In the genomic region with DNA sequence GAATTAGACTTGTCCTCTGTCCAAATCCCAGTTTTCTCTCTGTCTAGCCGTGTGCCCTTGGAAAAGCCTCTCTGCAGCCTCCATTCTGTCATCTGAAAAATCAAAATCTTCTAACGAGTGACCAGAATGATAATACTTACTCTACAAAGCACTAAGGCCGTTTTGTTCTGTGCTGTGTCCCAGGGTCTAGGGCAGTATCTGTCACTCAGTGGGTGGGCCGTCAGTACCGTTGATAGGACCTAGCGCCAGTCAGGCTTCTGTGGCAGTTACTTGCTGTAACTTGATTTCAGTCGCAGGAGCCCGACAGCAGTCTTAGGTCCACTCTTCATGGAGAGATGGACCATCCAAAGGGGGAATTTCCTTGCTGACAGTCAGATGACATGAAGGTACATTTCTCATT, we compare ENCODE assay signal across 12 mouse cellular contexts. TPM values are rescaled to one million over a fixed set of nuclear protein-coding genes. Genes with fewer than 3 reads are reported as not detected.
A peak's percentile ranks its signal among the peaks of the same experiment; 100 is the strongest.
DNase-seq lines count a peak whose midpoint lies in the region; ATAC-seq and TF ChIP-seq lines count a peak whose summit lies in the region.
"Had no signal": no experiment of that assay in that cellular context is flagged by ENCODE, and none has a peak within 500 bp of the region (broad histone marks: within the 10 kb centered on the region; RNA-seq: fewer than 3 reads in every experiment).

No protein-coding gene starts in this region.

- no peak for TF ChIP-seq CTCF in left cerebral cortex, adult 2 months (IDR thresholded peaks at IDR 0.05)
- TF ChIP-seq CTCF in olfactory bulb, adult 2 months (IDR thresholded peaks at IDR 0.05; ENCODE audit: insufficient read depth, low read depth, low read length) = no peak

- no peak for ATAC-seq in forebrain, embryonic 14.5 days
- ATAC-seq in midbrain, embryonic 11.5 days (ENCODE audit: low FRiP score) = no peak

- DNase-seq in left cerebral cortex, adult 2 months (ENCODE audit: extremely low spot score in 1 of 2, low spot score in 2 of 2) = no peak
- DNase-seq in left cerebral cortex, postnatal 14 days (ENCODE audit: low spot score in 2 of 2) = no peak
- peak; percentile 37 for DNase-seq in forebrain, embryonic 14.5 days (ENCODE audit: low spot score)
- DNase-seq in midbrain, embryonic 11.5 days (ENCODE audit: low spot score, missing footprints) = peak; percentile 90
- DNase-seq in frontal cortex, postnatal 25 days (ENCODE audit: low spot score in 2 of 2) = no peak
- DNase-seq in ovary, postnatal 14 days (ENCODE audit: low spot score) = no peak
- no peak for DNase-seq in urinary bladder, postnatal 10 days (ENCODE audit: low spot score)
- DNase-seq: heart, adult 11 months; thymus, postnatal 36 days had no signal

- peak overlapping the region; percentile 96 for H3K27ac ChIP-seq in left cerebral cortex, adult 2 months
- H3K27ac ChIP-seq in forebrain, embryonic 14.5 days (ENCODE audit: low read depth, low read length) = peak overlapping the region; percentile 95
- H3K27ac ChIP-seq in midbrain, embryonic 11.5 days (ENCODE audit: low read depth, low read length) = peak overlapping the region; percentile 75
- H3K27ac ChIP-seq in olfactory bulb, adult 2 months (ENCODE audit: insufficient read depth, low read depth, low read length) = peak overlapping the region; percentile 98
- H3K27ac ChIP-seq: liver, embryonic 12.5 days had no signal

- H3K4me2 ChIP-seq in forebrain, embryonic 14.5 days (ENCODE audit: low read length) = peak overlapping the region; percentile 37
- H3K4me2 ChIP-seq in midbrain, embryonic 11.5 days = peak overlapping the region; percentile 3; the same call in 1 of the 2 replicates

- H3K4me3 ChIP-seq in left cerebral cortex, adult 2 months = no peak overlapping the region; the same call in 1 of the 2 replicates
- H3K4me3 ChIP-seq in forebrain, embryonic 14.5 days (ENCODE audit: low read depth, low read length) = no peak overlapping the region
- no peak overlapping the region for H3K4me3 ChIP-seq in midbrain, embryonic 11.5 days (ENCODE audit: low read depth, low read length)
- no peak overlapping the region for H3K4me3 ChIP-seq in olfactory bulb, adult 2 months (ENCODE audit: insufficient read depth, low read depth, low read length)
- H3K4me3 ChIP-seq: liver, embryonic 12.5 days had no signal

- no peaks in the 10 kb centered on the region for H3K36me3 ChIP-seq in forebrain, embryonic 14.5 days (ENCODE audit: control insufficient read depth, insufficient read depth, low read length)
- H3K36me3 ChIP-seq in midbrain, embryonic 11.5 days (ENCODE audit: control insufficient read depth, insufficient read depth, low read length) = no peaks in the 10 kb centered on the region
- H3K36me3 ChIP-seq: liver, embryonic 12.5 days had no signal

- intact Hi-C loops in left cerebral cortex, adult 2 months (cut with DNase I) = loop anchor here (2.0 kb wide), 3 partner anchors 18 to 66 kb away; a partner anchor contains a TSS
- intact Hi-C loops in left cerebral cortex, postnatal 14 days (cut with DNase I) = loop anchor here (10.0 kb wide), 1 partner anchor 70 kb away; a partner anchor contains a TSS

- H3K9me3 ChIP-seq in forebrain, embryonic 14.5 days (replicated peaks; ENCODE audit: control insufficient read depth, low read length) = no peaks in the 10 kb centered on the region
- no peaks in the 10 kb centered on the region for H3K9me3 ChIP-seq in midbrain, embryonic 11.5 days (ENCODE audit: control insufficient read depth, low read length)
- H3K9me3 ChIP-seq: liver, embryonic 12.5 days had no signal

- H3K27me3 ChIP-seq in forebrain, embryonic 14.5 days (replicated peaks; ENCODE audit: control insufficient read depth, insufficient read depth, low read length) = no peaks in the 10 kb centered on the region
- no peaks in the 10 kb centered on the region; the same call in 1 of the 2 replicates for H3K27me3 ChIP-seq in midbrain, embryonic 11.5 days (ENCODE audit: control insufficient read depth, insufficient read depth, low read length)

- H3K4me1 ChIP-seq in forebrain, embryonic 14.5 days (ENCODE audit: control insufficient read depth, insufficient read depth, low read length) = peaks cover 50% of the 10 kb centered on the region
- H3K4me1 ChIP-seq in midbrain, embryonic 11.5 days (ENCODE audit: control insufficient read depth, insufficient read depth, low read length) = peaks cover 52% of the 10 kb centered on the region
- H3K4me1 ChIP-seq in olfactory bulb, adult 2 months (ENCODE audit: control insufficient read depth, insufficient read depth, low read length) = peaks cover 44% of the 10 kb centered on the region

- H3K9ac ChIP-seq in forebrain, embryonic 14.5 days (ENCODE audit: low read length) = 0 out of 2 replicates have a peak overlapping the region, but pooled peaks have one; percentile 13
- H3K9ac ChIP-seq in midbrain, embryonic 11.5 days (ENCODE audit: low read length) = no peak overlapping the region
- H3K9ac ChIP-seq: liver, embryonic 12.5 days had no signal

- no peak for TF ChIP-seq POLR2A in olfactory bulb, adult 2 months (IDR thresholded peaks at IDR 0.05; ENCODE audit: insufficient read depth, low read depth, low read length)

- WGBS in forebrain, embryonic 14.5 days = 4% methylated on average over 8 of the region's 8 CpGs
- 6% methylated on average over 8 of the region's 8 CpGs for WGBS in midbrain, embryonic 11.5 days
- 6% methylated on average over 8 of the region's 8 CpGs for WGBS in olfactory bulb, adult 2 months

RNA-seq across cellular contexts. Expression of a gene that starts 1.4 kb away (rescaled TPM):
- 10 to 100 TPM; 79.9 to 86.4 TPM for total RNA-seq in left cerebral cortex, adult 2 months (2021)
- total RNA-seq in left cerebral cortex, postnatal 14 days (2021) = 100 to 1,000 TPM; 105 to 110 TPM
- 13.1 and 15.7 TPM in 2 replicates for polyA plus RNA-seq in forebrain, embryonic 14.5 days (2014; fragmentation: Nextera tagmentation; extraction: Ambion mirVana)
- 9.1 and 9.8 TPM in 2 replicates for polyA plus RNA-seq in midbrain, embryonic 11.5 days (2014; fragmentation: Nextera tagmentation; extraction: Ambion mirVana)
- polyA plus RNA-seq in olfactory bulb, adult 2 months (2012; ENCODE audit: insufficient read depth, insufficient read length, low replicate concordance, missing spikeins) = not detected in 2 replicates
- total RNA-seq: megakaryocyte progenitor cell, adult 5-6 weeks had no signal

RNA-seq across cellular contexts. Expression of a gene that starts 14.1 kb away (rescaled TPM):
- 10 to 100 TPM; 10.5 to 11.0 TPM for total RNA-seq in left cerebral cortex, adult 2 months (2021)
- 10 to 100 TPM; 11.6 to 13.0 TPM for total RNA-seq in left cerebral cortex, postnatal 14 days (2021)
- 17.4 and 19.0 TPM in 2 replicates for polyA plus RNA-seq in forebrain, embryonic 14.5 days (2014; fragmentation: Nextera tagmentation; extraction: Ambion mirVana)
- polyA plus RNA-seq in midbrain, embryonic 11.5 days (2014; fragmentation: Nextera tagmentation; extraction: Ambion mirVana) = 23.0 and 28.3 TPM in 2 replicates
- polyA plus RNA-seq in olfactory bulb, adult 2 months (2012; ENCODE audit: insufficient read depth, insufficient read length, low replicate concordance, missing spikeins) = not detected in 2 replicates

RNA-seq across cellular contexts. Expression of a gene that starts 53.2 kb away (rescaled TPM):
- 10 to 100 TPM; 18.8 to 25.6 TPM for total RNA-seq in left cerebral cortex, adult 2 months (2021)
- 10 to 100 TPM; 25.1 to 34.5 TPM for total RNA-seq in left cerebral cortex, postnatal 14 days (2021)
- 19.1 and 20.9 TPM in 2 replicates for polyA plus RNA-seq in forebrain, embryonic 14.5 days (2014; fragmentation: Nextera tagmentation; extraction: Ambion mirVana)
- 2.3 and 2.7 TPM in 2 replicates for polyA plus RNA-seq in midbrain, embryonic 11.5 days (2014; fragmentation: Nextera tagmentation; extraction: Ambion mirVana)
- not detected in 2 replicates for polyA plus RNA-seq in olfactory bulb, adult 2 months (2012; ENCODE audit: insufficient read depth, insufficient read length, low replicate concordance, missing spikeins)

Comparison
In these comparisons a context has a peak if more than half of its experiments do, and no peak if none do; other contexts are left out.
1. DNase-seq: peak in forebrain, embryonic 14.5 days (single experiment) and midbrain, embryonic 11.5 days (single experiment); none in left cerebral cortex, adult 2 months (0 of 2), left cerebral cortex, postnatal 14 days (0 of 2), frontal cortex, postnatal 25 days (0 of 2), ovary, postnatal 14 days (single experiment) and urinary bladder, postnatal 10 days (single experiment).
2. RNA of a gene that starts 14.1 kb away (polyA plus RNA-seq): 23.0 to 28.3 TPM in midbrain, embryonic 11.5 days and 17.4 to 19.0 TPM in forebrain, embryonic 14.5 days; not detected in olfactory bulb, adult 2 months; every median in the first group is over 10 times any median in the second.
3. Peak in every context shown above with its lines, with median percentiles within 50 percentile points of each other: H3K27ac ChIP-seq.